8 mouse cellular contexts compared by ENCODE assay signal in the genomic region with DNA sequence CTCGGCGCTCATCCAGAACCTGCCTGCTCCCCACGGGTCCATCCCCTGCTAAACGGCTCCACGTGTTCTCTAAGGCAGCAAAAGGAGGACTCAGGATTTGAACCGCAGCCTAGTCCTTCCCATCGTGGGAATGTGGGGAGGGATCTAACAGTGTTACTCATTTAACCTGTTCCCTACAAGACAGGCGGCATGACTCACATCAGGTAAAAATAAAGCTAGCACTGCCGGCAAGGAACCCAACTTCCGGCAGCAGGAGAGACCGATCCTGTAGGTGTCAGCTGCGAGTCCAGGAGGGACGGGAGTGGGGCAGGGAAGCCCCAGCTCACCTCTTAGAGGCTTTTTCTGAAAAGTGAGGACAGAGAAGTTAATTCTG. TPM values are rescaled to one million over a fixed set of nuclear protein-coding genes. Genes with fewer than 3 reads are reported as not detected.
DNase-seq lines count a peak whose midpoint lies in the region; TF ChIP-seq lines count a peak whose summit lies in the region.

No protein-coding gene starts in this region.

- TF ChIP-seq CTCF in bone marrow, adult 2 months (IDR thresholded peaks at IDR 0.05; ENCODE audit: control insufficient read depth, insufficient read depth, low read length): no peak

- peak; percentile 11 for DNase-seq in adrenal gland, postnatal 10 days
- no peak for DNase-seq in adrenal gland, adult 18-20 months (ENCODE audit: low spot score in 2 of 2)
- DNase-seq in heart, postnatal 4 days: peak; percentile 27
- peak; percentile 43 to 53 for DNase-seq in left cerebral cortex, postnatal 14 days (ENCODE audit: low spot score in 2 of 2)
- DNase-seq in midbrain, embryonic 10.5 days (ENCODE audit: low spot score): no peak
- peak; percentile 45 for DNase-seq in urinary bladder, postnatal 25 days (ENCODE audit: low spot score)
- no peak for DNase-seq in adrenal gland, postnatal 14 days

- H3K4me3 ChIP-seq in bone marrow, adult 2 months (replicated peaks; ENCODE audit: control insufficient read depth, low read depth, low read length): peak overlapping the region; percentile 31
- peak overlapping the region; percentile 46 for H3K4me3 ChIP-seq in midbrain, embryonic 10.5 days

- peaks cover 56% of the 10 kb centered on the region for H3K27me3 ChIP-seq in midbrain, embryonic 10.5 days (ENCODE audit: low read depth, poor library complexity, severe bottlenecking)

- intact Hi-C loops in left cerebral cortex, postnatal 14 days (cut with DNase I): no loop called here

- no peaks in the 10 kb centered on the region for H3K36me3 ChIP-seq in midbrain, embryonic 10.5 days

- no peak overlapping the region for H3K27ac ChIP-seq in bone marrow, adult 2 months (ENCODE audit: control insufficient read depth, insufficient read depth, low read depth, low read length, poor library complexity)
- no peak overlapping the region for H3K27ac ChIP-seq in midbrain, embryonic 10.5 days (replicated peaks)

- peaks cover 3% of the 10 kb centered on the region; the same call in 1 of the 2 replicates for H3K9me3 ChIP-seq in midbrain, embryonic 10.5 days (replicated peaks)

- WGBS in bone marrow, adult 2 months: 14% methylated on average over 13 of the region's 13 CpGs
- WGBS in midbrain, embryonic 10.5 days: 20% methylated on average over 13 of the region's 13 CpGs

- H3K4me1 ChIP-seq in bone marrow, adult 2 months (ENCODE audit: control insufficient read depth, insufficient read depth, low read length): no peaks in the 10 kb centered on the region; the same call in 1 of the 2 replicates
- H3K4me1 ChIP-seq in midbrain, embryonic 10.5 days: peaks cover 29% of the 10 kb centered on the region

- TF ChIP-seq POLR2A in bone marrow, adult 2 months (IDR thresholded peaks at IDR 0.05; ENCODE audit: borderline replicate concordance, control insufficient read depth, low read depth, low read length): no peak

RNA-seq across cellular contexts. Expression of a gene that starts 0.7 kb away (rescaled TPM):
- total RNA-seq in adrenal gland, postnatal 10 days (2021): 1 to 10 TPM; 1.3 to 1.6 TPM
- not detected for total RNA-seq in adrenal gland, adult 18-20 months (2021)
- not detected in 2 replicates for polyA plus RNA-seq in bone marrow, adult 2 months (2011; ENCODE audit: insufficient read depth, insufficient read length, low replicate concordance, missing spikeins)
- total RNA-seq in heart, postnatal 4 days (2021): under 1 TPM; 0.24 to 0.32 TPM
- total RNA-seq in left cerebral cortex, postnatal 14 days (2021): 1 to 10 TPM; 6.0 to 7.9 TPM
- 0.28 and 0.30 TPM in 2 replicates for polyA plus RNA-seq in midbrain, embryonic 10.5 days (2016; fragmentation: Nextera tagmentation; extraction: Ambion mirVana)
- total RNA-seq in adrenal gland, postnatal 14 days (2021): 0.45 and 1.4 TPM in 2 replicates

RNA-seq across cellular contexts. Expression of a gene that starts 16.3 kb away (rescaled TPM):
- total RNA-seq in adrenal gland, postnatal 10 days (2021): 1 to 10 TPM; 2.6 to 4.0 TPM
- not detected for total RNA-seq in adrenal gland, adult 18-20 months (2021)
- 1.0 and 2.1 TPM in 2 replicates for polyA plus RNA-seq in bone marrow, adult 2 months (2011; ENCODE audit: insufficient read depth, insufficient read length, low replicate concordance, missing spikeins)
- total RNA-seq in heart, postnatal 4 days (2021): not detected
- not detected for total RNA-seq in left cerebral cortex, postnatal 14 days (2021)
- polyA plus RNA-seq in midbrain, embryonic 10.5 days (2016; fragmentation: Nextera tagmentation; extraction: Ambion mirVana): 0.52 and 0.53 TPM in 2 replicates
- total RNA-seq in adrenal gland, postnatal 14 days (2021): 3.6 TPM in 1 of 2 replicates, not detected in the other

RNA-seq across cellular contexts. Expression of a gene that starts 53.3 kb away (rescaled TPM):
- total RNA-seq in adrenal gland, postnatal 10 days (2021): 10 to 100 TPM; 67.3 to 74.7 TPM
- total RNA-seq in adrenal gland, adult 18-20 months (2021): 10 to 100 TPM; 36.1 to 41.7 TPM
- 2.7 and 4.5 TPM in 2 replicates for polyA plus RNA-seq in bone marrow, adult 2 months (2011; ENCODE audit: insufficient read depth, insufficient read length, low replicate concordance, missing spikeins)
- 10 to 100 TPM; 86.2 to 88.9 TPM for total RNA-seq in heart, postnatal 4 days (2021)
- total RNA-seq in left cerebral cortex, postnatal 14 days (2021): 10 to 100 TPM; 12.5 to 14.8 TPM
- 13.1 and 15.8 TPM in 2 replicates for polyA plus RNA-seq in midbrain, embryonic 10.5 days (2016; fragmentation: Nextera tagmentation; extraction: Ambion mirVana)
- total RNA-seq in adrenal gland, postnatal 14 days (2021): 65.7 and 79.2 TPM in 2 replicates

Comparison
In these comparisons a context has a peak if more than half of its experiments do, and no peak if none do; other contexts are left out.
1. DNase-seq: peak in adrenal gland, postnatal 10 days (single experiment), heart, postnatal 4 days (single experiment), left cerebral cortex, postnatal 14 days (2 of 2) and urinary bladder, postnatal 25 days (single experiment); none in adrenal gland, adult 18-20 months (0 of 2), midbrain, embryonic 10.5 days (single experiment) and adrenal gland, postnatal 14 days (single experiment).